8 mouse cellular contexts compared by ENCODE assay signal in the genomic region with DNA sequence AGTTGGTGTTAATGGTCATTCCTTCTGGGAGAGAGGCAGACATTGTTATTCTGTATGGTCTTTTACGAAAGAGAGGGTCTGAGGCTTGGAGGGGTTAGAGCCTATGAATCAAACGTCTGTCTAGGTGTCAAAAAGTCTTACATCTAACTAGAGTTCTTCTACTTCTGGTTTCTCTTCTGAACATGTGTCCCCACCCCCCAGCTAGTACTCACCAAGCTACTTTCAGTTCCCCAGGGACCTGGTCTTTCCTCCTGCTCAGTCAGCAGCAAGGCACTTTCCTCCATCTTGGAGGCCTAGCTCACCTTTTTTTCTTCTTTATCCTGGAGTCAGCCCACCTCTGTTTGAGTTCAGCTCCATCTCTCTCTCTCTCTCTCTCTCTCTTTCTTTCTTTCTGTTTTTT. TPM values are rescaled to one million over a fixed set of nuclear protein-coding genes. Genes with fewer than 3 reads are reported as not detected.
DNase-seq lines count a peak whose midpoint lies in the region; ATAC-seq lines count a peak whose summit lies in the region.

No protein-coding gene starts in this region.

- H3K9ac ChIP-seq in forebrain, embryonic 12.5 days: peak overlapping the region; percentile 50; the same call in 1 of the 2 replicates
- H3K9ac ChIP-seq in intestine, embryonic 16.5 days (ENCODE audit: low read depth, low read length): no peak overlapping the region

- H3K4me2 ChIP-seq in forebrain, embryonic 12.5 days: peak overlapping the region; percentile 57
- H3K4me2 ChIP-seq in intestine, embryonic 16.5 days (ENCODE audit: low read depth, low read length): 0 out of 2 replicates have a peak overlapping the region, but pooled peaks have one; percentile 46

- peak overlapping the region; percentile 39 for H3K4me3 ChIP-seq in forebrain, embryonic 12.5 days (replicated peaks)
- no peak overlapping the region for H3K4me3 ChIP-seq in intestine, embryonic 16.5 days (ENCODE audit: low read length)
- 0 out of 2 replicates have a peak overlapping the region, but pooled peaks have one; percentile 52 for H3K4me3 ChIP-seq in midbrain, embryonic 10.5 days

- ATAC-seq in forebrain, embryonic 12.5 days (ENCODE audit: low FRiP score): no peak
- no peak for ATAC-seq in intestine, embryonic 16.5 days

- no peaks in the 10 kb centered on the region for H3K9me3 ChIP-seq in forebrain, embryonic 12.5 days
- H3K9me3 ChIP-seq in intestine, embryonic 16.5 days (ENCODE audit: control insufficient read depth, low read length): no peaks in the 10 kb centered on the region
- H3K9me3 ChIP-seq in midbrain, embryonic 10.5 days (replicated peaks): no peaks in the 10 kb centered on the region

- peak overlapping the region; percentile 92 for H3K27ac ChIP-seq in forebrain, embryonic 12.5 days
- no peak overlapping the region; the same call in 1 of the 2 replicates for H3K27ac ChIP-seq in intestine, embryonic 16.5 days (ENCODE audit: low read length)
- H3K27ac ChIP-seq in midbrain, embryonic 10.5 days (replicated peaks): no peak overlapping the region

- peaks cover 19% of the 10 kb centered on the region for H3K4me1 ChIP-seq in forebrain, embryonic 12.5 days
- peaks cover 4% of the 10 kb centered on the region for H3K4me1 ChIP-seq in intestine, embryonic 16.5 days (ENCODE audit: control insufficient read depth, insufficient read depth, low read length)
- H3K4me1 ChIP-seq in midbrain, embryonic 10.5 days: peaks cover 22% of the 10 kb centered on the region

- no peaks in the 10 kb centered on the region for H3K27me3 ChIP-seq in forebrain, embryonic 12.5 days
- no peaks in the 10 kb centered on the region for H3K27me3 ChIP-seq in intestine, embryonic 16.5 days (replicated peaks; ENCODE audit: control insufficient read depth, insufficient read depth, low read length)
- peaks cover 16% of the 10 kb centered on the region for H3K27me3 ChIP-seq in midbrain, embryonic 10.5 days (ENCODE audit: low read depth, poor library complexity, severe bottlenecking)

- DNase-seq in kidney, adult 9 months: peak; percentile 48
- no peak for DNase-seq in kidney, postnatal 4 days
- no peak for DNase-seq in midbrain, embryonic 10.5 days (ENCODE audit: low spot score)
- no peak for DNase-seq in urinary bladder, adult 18-20 months (ENCODE audit: low spot score in 2 of 2)
- no peak for DNase-seq in cerebellum, adult 11-12 months
- DNase-seq in retina, embryonic 14.5 days (ENCODE audit: low spot score): no peak

- WGBS in forebrain, embryonic 12.5 days: 74% methylated on average over 2 of the region's 2 CpGs
- 84% methylated on average over 2 of the region's 2 CpGs for WGBS in intestine, embryonic 16.5 days
- 93% methylated on average over 2 of the region's 2 CpGs for WGBS in midbrain, embryonic 10.5 days

- no peaks in the 10 kb centered on the region for H3K36me3 ChIP-seq in forebrain, embryonic 12.5 days (replicated peaks)
- H3K36me3 ChIP-seq in intestine, embryonic 16.5 days (ENCODE audit: control insufficient read depth, insufficient read depth, low read length): no peaks in the 10 kb centered on the region
- no peaks in the 10 kb centered on the region for H3K36me3 ChIP-seq in midbrain, embryonic 10.5 days

RNA-seq across cellular contexts. Expression of a gene that starts 48.9 kb away (rescaled TPM):
- polyA plus RNA-seq in forebrain, embryonic 12.5 days (2016; fragmentation: Nextera tagmentation; extraction: Ambion mirVana): 11.2 and 12.6 TPM in 2 replicates
- polyA plus RNA-seq in intestine, embryonic 16.5 days (2015; fragmentation: Nextera tagmentation; extraction: Ambion mirVana): 7.5 and 7.6 TPM in 2 replicates
- 4.0 and 6.2 TPM in 2 replicates for polyA plus RNA-seq in midbrain, embryonic 10.5 days (2016; fragmentation: Nextera tagmentation; extraction: Ambion mirVana)

RNA-seq across cellular contexts. Expression of a gene that starts 49.1 kb away (rescaled TPM):
- polyA plus RNA-seq in forebrain, embryonic 12.5 days (2016; fragmentation: Nextera tagmentation; extraction: Ambion mirVana): 13.8 and 14.0 TPM in 2 replicates
- 10.6 and 11.7 TPM in 2 replicates for polyA plus RNA-seq in intestine, embryonic 16.5 days (2015; fragmentation: Nextera tagmentation; extraction: Ambion mirVana)
- polyA plus RNA-seq in midbrain, embryonic 10.5 days (2016; fragmentation: Nextera tagmentation; extraction: Ambion mirVana): 11.9 and 12.4 TPM in 2 replicates
